Mouse (Mus musculus) heart, postnatal 0 days (tissue): Measurements from ENCODE around the gene Baiap3. TPM values are rescaled to one million over a fixed set of nuclear protein-coding genes. Genes with fewer than 3 reads are reported as not detected.
"Not testable (repeated sequence)": the region's sequence is repeated elsewhere in the genome, so short reads cannot be mapped to it uniquely, and the experiment has no call there.

Experiments used
- ATAC-seq: fragments of 200-750 bp; cut with Nextera tagmentation; 2 replicates; pipeline ENCODE4 v1.8.0; 2017; ENCODE audit warnings: low read depth, moderate number of reproducible peaks, moderate library complexity; ENCODE audit not compliant: insufficient read depth
- DNase-seq: peaks from one replicate; pipeline ENCODE4 v3.0.0-alpha.2; 2016; ENCODE audit warnings: low spot score
- H3K27ac ChIP-seq: fragments of 300-500 bp; sonication (generic); 2 replicates; pipeline ENCODE4 v1.5.1; 2014; ENCODE audit warnings: low read depth, mild to moderate bottlenecking
- H3K27me3 ChIP-seq: fragments of 300-500 bp; sonication (generic); 2 replicates; pipeline ENCODE4 v1.6.1; 2014; ENCODE audit warnings: low read length, mixed read lengths; ENCODE audit not compliant: control insufficient read depth, insufficient read depth
- H3K36me3 ChIP-seq: fragments of 300-500 bp; sonication (generic); replicated peaks from 2 replicates; pipeline ENCODE4 v1.6.1; 2014; ENCODE audit warnings: low read length, mixed read lengths; ENCODE audit not compliant: control insufficient read depth, insufficient read depth
- H3K4me1 ChIP-seq: fragments of 300-500 bp; sonication (generic); 2 replicates; pipeline ENCODE4 v1.6.1; 2014; ENCODE audit warnings: antibody characterized with exemption; ENCODE audit not compliant: control insufficient read depth, insufficient read depth
- H3K4me2 ChIP-seq: fragments of 300-500 bp; sonication (generic); 2 replicates; pipeline ENCODE4 v1.6.1; 2014; ENCODE audit warnings: low read depth, mild to moderate bottlenecking, low read length, moderate library complexity
- H3K4me3 ChIP-seq: fragments of 300-500 bp; sonication (generic); 2 replicates; pipeline ENCODE4 v1.5.1; 2014; ENCODE audit warnings: low read depth, low read length
- H3K9ac ChIP-seq: fragments of 300-500 bp; sonication (generic); replicated peaks from 2 replicates; pipeline ENCODE4 v1.6.1; 2014; ENCODE audit warnings: low read depth, low read length, mixed read lengths
- H3K9me3 ChIP-seq: fragments of 300-500 bp; sonication (generic); replicated peaks from 2 replicates; pipeline ENCODE4 v1.6.1; 2016; ENCODE audit warnings: low read length; ENCODE audit not compliant: control insufficient read depth
- CTCF ChIP-seq: IDR thresholded peaks from 2 replicates; pipeline ENCODE4 v1.5.1; 2016; ENCODE audit warnings: antibody characterized with exemption, control low read depth, low read depth
- EP300 ChIP-seq: IDR thresholded peaks from 2 replicates; pipeline ENCODE4 v1.6.1; 2016; ENCODE audit warnings: antibody characterized with exemption, low read depth
- WGBS: fragments of 180-500 bp; shearing (Covaris S2); extraction: QIAGEN DNeasy Blood & Tissue Kit; methylation state at CpG from one replicate; pipeline ENCODE4 v1.1.7; 2014; 5-methylcytosine and 5-hydroxymethylcytosine counted together
- polyA plus RNA-seq: library from polyadenylated mRNA; unstranded; fragments of >200 nt; fragmentation: Nextera tagmentation; extraction: Ambion mirVana; gene quantifications from 2 replicates; pipeline ENCODE4 v1.2.1, GENCODE M21; 2015
- total RNA-seq: library from RNA; depleted of rRNA; stranded (reverse); fragments of >200 nt; gene quantifications from 2 replicates; pipeline ENCODE4 v1.2.3, GENCODE M21; 2014; ENCODE audit warnings: low replicate concordance

Gene Baiap3
- total and polyA plus RNA-seq, 2 experiments from 2014 or later = 0.22 TPM; not detected in 1

- Histone ChIP-seq H3K9me3 (no peaks in the 10 kb centered on the region), H3K4me2 (no peak overlapping the region), H3K4me1 (peaks cover 9% of the 10 kb centered on the region), H3K4me3 (no peak overlapping the region), H3K27me3 (no peaks in the 10 kb centered on the region), H3K9ac (no peak overlapping the region), H3K27ac (no peak overlapping the region), H3K36me3 (peaks cover 12% of the 10 kb centered on the region)
- no peak for TF ChIP-seq CTCF
- TF ChIP-seq EP300 = no peak
- no peak for DNase-seq
- WGBS = 85% methylated on average over 16 of the region's 16 CpGs
- ATAC-seq = no peak
Observed at GRCm38 (mm10) chr17:25244239-25244638, 11.9 kb downstream of the Baiap3 start.

GRCm38 (mm10) chr17:25243131-25243780, 12.9 kb downstream of the Baiap3 start:
- TF ChIP-seq EP300 (no peak), CTCF (no peak)
- DNase-seq = no peak
- Histone ChIP-seq H3K36me3 (peaks cover 12% of the 10 kb centered on the region), H3K27ac (no peak overlapping the region), H3K9ac (no peak overlapping the region), H3K27me3 (no peaks in the 10 kb centered on the region), H3K4me1 (peaks cover 10% of the 10 kb centered on the region), H3K4me3 (no peak overlapping the region), H3K4me2 (no peak overlapping the region), H3K9me3 (no peaks in the 10 kb centered on the region)
- ATAC-seq = no peak
- 87% methylated on average over 11 of the region's 11 CpGs for WGBS

GRCm38 (mm10) chr17:25239695-25240636, 16.2 kb downstream of the Baiap3 start, which contains the start of the genes Gnptg and Tsr3:
Gnptg (minus strand) TSS chr17:25240124.
Tsr3 (plus strand) TSS chr17:25240170.
- ATAC-seq = peak; percentile 90
- Histone ChIP-seq H3K4me1 (peaks cover 10% of the 10 kb centered on the region), H3K4me2 (peak within 1 kb of the TSS; percentile 87), H3K27ac (peak within 1 kb of the TSS; percentile 11), H3K27me3 (no peaks in the 10 kb centered on the region), H3K36me3 (peaks cover 18% of the 10 kb centered on the region), H3K9me3 (no peaks in the 10 kb centered on the region), H3K9ac (peak within 1 kb of the TSS; percentile 79), H3K4me3 (peak within 1 kb of the TSS; percentile 82)
- no peak for TF ChIP-seq EP300
- TF ChIP-seq CTCF = no peak
- WGBS = under 1% methylated on average over 80 of the region's 80 CpGs
- peak; percentile 73 for DNase-seq

- no peak overlapping the region for H3K9ac ChIP-seq
- no peak overlapping the region for H3K4me2 ChIP-seq
- H3K9me3 ChIP-seq = no peaks in the 10 kb centered on the region
- ATAC-seq (no peak), DNase-seq (no peak)
- TF ChIP-seq CTCF (no peak), EP300 (no peak)
- H3K27me3 ChIP-seq = no peaks in the 10 kb centered on the region
- H3K36me3 ChIP-seq = peaks cover 20% of the 10 kb centered on the region
- 87% methylated on average over 9 of the region's 9 CpGs for WGBS
- H3K4me1 ChIP-seq = peaks cover 7% of the 10 kb centered on the region
- no peak overlapping the region for H3K27ac ChIP-seq
- H3K4me3 ChIP-seq = no peak overlapping the region
Observed at GRCm38 (mm10) chr17:25235635-25236034, 20.5 kb downstream of the Baiap3 start.

- H3K27me3 ChIP-seq, H3K4me3 ChIP-seq, H3K9me3 ChIP-seq, DNase-seq, H3K4me1 ChIP-seq, H3K27ac ChIP-seq, H3K4me2 ChIP-seq, H3K9ac ChIP-seq: not testable (repeated sequence)
- 88% methylated on average over 5 of the region's 11 CpGs for WGBS
- peak; percentile 68; the same call in 1 of the 2 replicates for ATAC-seq
- peaks cover 39% of the 10 kb centered on the region for H3K36me3 ChIP-seq
Observed at GRCm38 (mm10) chr17:25231621-25232020, 24.5 kb downstream of the Baiap3 start.
